Mouse (Mus musculus) left cerebral cortex, postnatal 10 days (tissue): ENCODE data around the gene Tuba1b. TPM values are rescaled to one million over a fixed set of nuclear protein-coding genes. Genes with fewer than 3 reads are reported as not detected.
"Not testable (repeated sequence)": the region's sequence is repeated elsewhere in the genome, so short reads cannot be mapped to it uniquely, and the experiment has no call there.

ENCODE experiments used
- DNase-seq, 2 experiments: peaks; one replicate each; pipeline ENCODE4 v3.0.0; 2021 to 2022; ENCODE audit warnings: low spot score in 2 of 2, mixed read lengths in 1 of 2; ENCODE audit errors: extremely low spot score in 1 of 2
- intact Hi-C: fragments of 180-260 bp; cut with DNase I; formaldehyde crosslinking; loops from one replicate; pipeline ENCODE4 v1.15.1; 2025
- total RNA-seq, 2 experiments: library from RNA; stranded (reverse); gene quantifications; 2 replicates each; pipeline ENCODE4 v1.2.3; 2021

The Tuba1b gene
- total RNA-seq, 2 experiments from 2014 or later, result 986 to 1,032 TPM

GRCm38 (mm10) chr15:98956000-98956399, 21.6 kb upstream of the Tuba1b start:
- no peak for DNase-seq
- intact Hi-C loops, result loop anchor here (2.0 kb wide), 1 partner anchor 15 kb away; no protein-coding TSS in a partner anchor

- intact Hi-C loops, result loop anchor here (2.0 kb wide), 1 partner anchor 15 kb away; no protein-coding TSS in a partner anchor
- no peak for DNase-seq
Observed at GRCm38 (mm10) chr15:98955324-98955723, 21.0 kb upstream of the Tuba1b start.

- peak; percentile 65 to 71 for DNase-seq
- intact Hi-C loops, result loop anchor here (2.0 kb wide), 1 partner anchor 16 kb away; no protein-coding TSS in a partner anchor
Observed at GRCm38 (mm10) chr15:98954425-98955253, 20.3 kb upstream of the Tuba1b start.

- intact Hi-C loops, result loop anchor here (1.0 to 2.0 kb wide), 4 partner anchors 17 to 39 kb away; partner anchors contain the start of gene Tuba1b
- peak; percentile 96 to 97 for DNase-seq
Observed at GRCm38 (mm10) chr15:98953401-98954356, 19.3 kb upstream of the Tuba1b start, which contains the start of the genes Gm49450 and Tuba1a. Gm49450 (minus strand) TSS chr15:98953551. Tuba1a (minus strand) TSS chr15:98953703.

- peak in 1 of 2 experiments; percentile 86 for DNase-seq
- intact Hi-C loops, result loop anchor here (1.0 to 2.0 kb wide), 3 partner anchors 18 to 39 kb away; partner anchors contain the start of gene Tuba1b
Observed at GRCm38 (mm10) chr15:98952751-98953400, 18.5 kb upstream of the Tuba1b start.

- intact Hi-C loops, result loop anchor here (2.0 kb wide), 2 partner anchors 17 to 33 kb away; partner anchors contain the start of gene Tuba1b
- DNase-seq, result no peak
Observed at GRCm38 (mm10) chr15:98952063-98952455, 17.7 kb upstream of the Tuba1b start.

- DNase-seq, result not testable (repeated sequence)
- intact Hi-C loops, result loop anchor here (2.0 kb wide), 2 partner anchors 17 to 33 kb away; partner anchors contain the start of gene Tuba1b
Observed at GRCm38 (mm10) chr15:98951122-98952062, 17.0 kb upstream of the Tuba1b start.

- intact Hi-C loops, result no loop called here
Observed at GRCm38 (mm10) chr15:98949607-98949892, 15.2 kb upstream of the Tuba1b start.

GRCm38 (mm10) chr15:98948857-98949606, 14.7 kb upstream of the Tuba1b start:
- intact Hi-C loops, result no loop called here
- DNase-seq, result no peak

More at GRCm38 (mm10) chr15:98949607-98949892, 15.2 kb upstream of the Tuba1b start:
- no peak for DNase-seq

- intact Hi-C loops, result no loop called here
Observed at GRCm38 (mm10) chr15:98948382-98948781, 14.0 kb upstream of the Tuba1b start.

GRCm38 (mm10) chr15:98947884-98948283, 13.5 kb upstream of the Tuba1b start:
- no peak for DNase-seq

More at GRCm38 (mm10) chr15:98948382-98948781, 14.0 kb upstream of the Tuba1b start:
- DNase-seq, result no peak

GRCm38 (mm10) chr15:98943133-98943532, 8.8 kb upstream of the Tuba1b start:
- intact Hi-C loops, result no loop called here
- DNase-seq, result no peak

More at GRCm38 (mm10) chr15:98947884-98948283, 13.5 kb upstream of the Tuba1b start:
- intact Hi-C loops, result no loop called here

- intact Hi-C loops, result no loop called here
- no peak for DNase-seq
Observed at GRCm38 (mm10) chr15:98942081-98942480, 7.7 kb upstream of the Tuba1b start.

GRCm38 (mm10) chr15:98941539-98941938, 7.2 kb upstream of the Tuba1b start:
- intact Hi-C loops, result no loop called here
- DNase-seq, result no peak

- DNase-seq, result no peak
- intact Hi-C loops, result no loop called here
Observed at GRCm38 (mm10) chr15:98940816-98941215, 6.5 kb upstream of the Tuba1b start.

GRCm38 (mm10) chr15:98933833-98934216, 540 bp downstream of the Tuba1b start:
- intact Hi-C loops, result loop anchor here (1.0 to 2.0 kb wide), 2 partner anchors 19 to 58 kb away; partner anchors contain the start of genes Gm49450 and Tuba1a
- peak; percentile 94 to 98 for DNase-seq
